Mouse (Mus musculus): ENCODE results near the gene Zfp36l1.

Zfp36l1 gene

GRCm38 (mm10) chr12:80136264-80136930 lies 23.6 kb upstream of the Zfp36l1 start:
- ChIA-PET CTCF (interaction anchor here (0.5 to 1.2 kb wide), 6 partner anchors 10 to 376 kb away, joined by 3 to 5 read pairs (median 4); no protein-coding TSS in a partner anchor), POLR2A (interaction anchor here in 3 of 4 experiments (0.7 to 3.7 kb wide), 6 partner anchors 9 to 328 kb away, joined by 3 to 14 read pairs (median 4); partner anchors contain the start of gene Zfp36l1 (in 2 of the 3))

GRCm38 (mm10) chr12:80135173-80135572 lies 22.4 kb upstream of the Zfp36l1 start:
- CTCF ChIA-PET: interaction anchor here in 1 of 4 experiments (0.6 to 0.7 kb wide), 2 partner anchors 195 to 271 kb away, joined by 3 to 4 read pairs; no protein-coding TSS in a partner anchor
- POLR2A ChIA-PET: interaction anchor here in 1 of 4 experiments (1.3 to 3.7 kb wide), 3 partner anchors 12 to 326 kb away, joined by 3 to 14 read pairs (median 4); partner anchors contain the start of gene Zfp36l1

- CTCF ChIA-PET: interaction anchor here (0.6 to 2.2 kb wide), 19 partner anchors 10 to 828 kb away, joined by 3 to 18 read pairs (median 4); partner anchors contain the start of gene Zfp36l1 (in 1 of the 4)
- POLR2A ChIA-PET: interaction anchor here (0.6 to 11.1 kb wide), 21 partner anchors 8 to 793 kb away, joined by 3 to 108 read pairs (median 3); partner anchors contain the start of gene Zfp36l1 (in 3 of the 4)
These were observed 20.3 kb upstream of the Zfp36l1 start for GRCm38 (mm10) chr12:80133011-80133545.

GRCm38 (mm10) chr12:80132250-80133003 lies 19.6 kb upstream of the Zfp36l1 start:
- ChIA-PET CTCF (interaction anchor here (0.5 to 2.2 kb wide), 27 partner anchors 8 to 827 kb away, joined by 3 to 18 read pairs (median 4); partner anchors contain the start of gene Zfp36l1 (in 1 of the 4)), POLR2A (interaction anchor here (0.6 to 11.1 kb wide), 31 partner anchors 8 to 950 kb away, joined by 3 to 108 read pairs (median 3); partner anchors contain the start of gene Zfp36l1 (in 3 of the 4))

- CTCF ChIA-PET: interaction anchor here (0.6 to 2.2 kb wide), 17 partner anchors 9 to 827 kb away, joined by 3 to 10 read pairs (median 4); partner anchors contain the start of gene Zfp36l1 (in 1 of the 4)
These were observed 18.8 kb upstream of the Zfp36l1 start for GRCm38 (mm10) chr12:80131359-80132249.

GRCm38 (mm10) chr12:80130558-80131358 lies 17.9 kb upstream of the Zfp36l1 start:
- CTCF ChIA-PET: interaction anchor here (0.6 to 1.6 kb wide), 11 partner anchors 15 to 937 kb away, joined by 3 to 21 read pairs (median 3); no protein-coding TSS in a partner anchor
- POLR2A ChIA-PET: interaction anchor here (0.6 to 11.1 kb wide), 18 partner anchors 9 to 1102 kb away, joined by 3 to 108 read pairs (median 4); partner anchors contain the start of gene Zfp36l1 (in 3 of the 4)

More at GRCm38 (mm10) chr12:80131359-80132249, 18.8 kb upstream of the Zfp36l1 start:
- POLR2A ChIA-PET: interaction anchor here in 3 of 4 experiments (0.6 to 11.1 kb wide), 24 partner anchors 9 to 792 kb away, joined by 3 to 108 read pairs (median 4); partner anchors contain the start of gene Zfp36l1 (in 3 of the 3)

GRCm38 (mm10) chr12:80129531-80129930 lies 16.7 kb upstream of the Zfp36l1 start:
- ChIA-PET POLR2A (interaction anchor here in 3 of 4 experiments (0.6 to 11.1 kb wide), 12 partner anchors 11 to 287 kb away, joined by 3 to 108 read pairs (median 4); partner anchors contain the start of gene Zfp36l1 (in 2 of the 3)), CTCF (interaction anchor here in 3 of 4 experiments (0.6 to 1.6 kb wide), 5 partner anchors 12 to 771 kb away, joined by 3 to 6 read pairs (median 5); no protein-coding TSS in a partner anchor)

- POLR2A ChIA-PET: interaction anchor here in 3 of 4 experiments (0.7 to 11.1 kb wide), 9 partner anchors 10 to 152 kb away, joined by 3 to 108 read pairs (median 4); partner anchors contain the start of gene Zfp36l1 (in 2 of the 3)
These were observed 14.5 kb upstream of the Zfp36l1 start for GRCm38 (mm10) chr12:80127191-80127762.

GRCm38 (mm10) chr12:80125316-80125715 lies 12.5 kb upstream of the Zfp36l1 start:
- ChIA-PET CTCF (interaction anchor here in 1 of 4 experiments (1.0 kb wide), 1 partner anchor 763 kb away, joined by 3 read pairs; no protein-coding TSS in a partner anchor), POLR2A (interaction anchor here in 3 of 4 experiments (1.0 to 11.1 kb wide), 7 partner anchors 8 to 207 kb away, joined by 3 to 108 read pairs (median 5); partner anchors contain the start of gene Zfp36l1 (in 3 of the 3))

More at GRCm38 (mm10) chr12:80127191-80127762, 14.5 kb upstream of the Zfp36l1 start:
- CTCF ChIA-PET: interaction anchor here in 3 of 4 experiments (0.6 to 1.3 kb wide), 6 partner anchors 10 to 769 kb away, joined by 3 to 5 read pairs (median 4); no protein-coding TSS in a partner anchor

GRCm38 (mm10) chr12:80124756-80125155 lies 11.9 kb upstream of the Zfp36l1 start:
- CTCF ChIA-PET: no interaction called here
- POLR2A ChIA-PET: interaction anchor here in 3 of 4 experiments (0.6 to 11.1 kb wide), 10 partner anchors 8 to 793 kb away, joined by 3 to 108 read pairs (median 4); partner anchors contain the start of gene Zfp36l1 (in 3 of the 3)

GRCm38 (mm10) chr12:80124211-80124610 lies 11.4 kb upstream of the Zfp36l1 start:
- ChIA-PET POLR2A (interaction anchor here in 3 of 4 experiments (0.6 to 11.1 kb wide), 10 partner anchors 7 to 794 kb away, joined by 3 to 108 read pairs (median 4); partner anchors contain the start of gene Zfp36l1 (in 2 of the 3)), CTCF (no interaction called here)

- POLR2A ChIA-PET: interaction anchor here in 3 of 4 experiments (0.5 to 10.1 kb wide), 12 partner anchors 9 to 742 kb away, joined by 3 to 103 read pairs (median 4); partner anchors contain the start of gene Zfp36l1 (in 3 of the 3)
- CTCF ChIA-PET: interaction anchor here in 1 of 4 experiments (1.6 kb wide), 1 partner anchor 9 kb away, joined by 4 read pairs; no protein-coding TSS in a partner anchor
These were observed 10.5 kb upstream of the Zfp36l1 start for GRCm38 (mm10) chr12:80123227-80123803.

GRCm38 (mm10) chr12:80121438-80121837 lies 8.6 kb upstream of the Zfp36l1 start:
- CTCF ChIA-PET: interaction anchor here in 2 of 4 experiments (0.6 to 0.7 kb wide), 2 partner anchors 11 to 1117 kb away, joined by 3 to 6 read pairs; no protein-coding TSS in a partner anchor
- POLR2A ChIA-PET: interaction anchor here in 3 of 4 experiments (0.5 to 10.1 kb wide), 7 partner anchors 8 to 243 kb away, joined by 3 to 103 read pairs (median 11); partner anchors contain the start of gene Zfp36l1 (in 3 of the 3)

- ChIA-PET CTCF (no interaction called here), POLR2A (interaction anchor here in 3 of 4 experiments (1.0 to 4.1 kb wide), 7 partner anchors 12 to 336 kb away, joined by 3 to 18 read pairs (median 3); no protein-coding TSS in a partner anchor)
These were observed 5.8 kb upstream of the Zfp36l1 start for GRCm38 (mm10) chr12:80118588-80118987.

All from embryonic stem cell, embryonic (primary cell).